Mouse (Mus musculus) embryo, embryonic 10.5 days (tissue): ENCODE results near the gene Scaper.

Experiments
- DNase-seq: peaks from one replicate; pipeline ENCODE4 v3.0.0-alpha.2; 2015; ENCODE audit warnings: low spot score

Scaper gene

GRCm38 (mm10) chr9:55540391-55540770, 397.5 kb downstream of the Scaper start:
- peak; percentile 59 for DNase-seq

GRCm38 (mm10) chr9:55539661-55540390, 398.1 kb downstream of the Scaper start:
- DNase-seq, result peak; percentile 63

- no peak for DNase-seq
Measured at GRCm38 (mm10) chr9:55539006-55539405, 398.9 kb downstream of the Scaper start.

- peak; percentile 15 for DNase-seq
Measured at GRCm38 (mm10) chr9:55538377-55538776, 399.5 kb downstream of the Scaper start, which contains the start of gene Isl2. Gene Isl2, plus strand, starts transcription at chr9:55538672.

GRCm38 (mm10) chr9:55535907-55536306, 402.0 kb downstream of the Scaper start:
- peak; percentile 83 for DNase-seq

- DNase-seq, result no peak
Measured at GRCm38 (mm10) chr9:55525716-55526115, 412.2 kb downstream of the Scaper start.

GRCm38 (mm10) chr9:55512027-55512543, 425.8 kb downstream of the Scaper start, which contains the start of gene Etfa:
Gene Etfa, minus strand, starts transcription at chr9:55512243.
- DNase-seq, result peak; percentile 98

GRCm38 (mm10) chr9:55511521-55511993, 426.4 kb downstream of the Scaper start:
- peak; percentile 75 for DNase-seq

GRCm38 (mm10) chr9:55510651-55511235, 427.2 kb downstream of the Scaper start:
- peak; percentile 18 for DNase-seq

- DNase-seq, result no peak
Measured at GRCm38 (mm10) chr9:55509731-55510130, 428.2 kb downstream of the Scaper start.

- no peak for DNase-seq
Measured at GRCm38 (mm10) chr9:55508701-55509100, 429.2 kb downstream of the Scaper start.

- no peak for DNase-seq
Measured at GRCm38 (mm10) chr9:55507922-55508321, 430.0 kb downstream of the Scaper start.
